In genomic region chr5:136245541-136246451, GRCm38 (mm10) we compare ENCODE assay signal across 8 mouse cellular contexts. TPM values are rescaled to one million over a fixed set of nuclear protein-coding genes. Genes with fewer than 3 reads are reported as not detected.
DNase-seq lines count a peak whose midpoint lies in the region; ATAC-seq and TF ChIP-seq lines count a peak whose summit lies in the region.

No protein-coding gene starts in this region.

- peak overlapping the region; percentile 74 for H3K4me3 ChIP-seq in heart, adult 2 months
- peak overlapping the region; percentile 54 to 75 (median 68) for H3K4me3 ChIP-seq in CH12.LX (replicated peaks in 1 of 3; ENCODE audit: low read depth in 2 of 3, low read length in 2 of 3, poor library complexity in 1 of 3)
- H3K4me3 ChIP-seq in forebrain, postnatal 0 days (ENCODE audit: low read depth, low read length): peak overlapping the region; percentile 90
- H3K4me3 ChIP-seq in liver, postnatal 0 days (ENCODE audit: low read depth, low read length): peak overlapping the region; percentile 71

- no peak for TF ChIP-seq RAD21 in CH12.LX (IDR thresholded peaks at IDR 0.05; ENCODE audit: low read depth, low read length)

- in situ Hi-C loops in CH12.LX (cut with MboI; ENCODE audit: low pct_ligation_motif_present, low pct_unique_long_range_greater_than_20kb, low sequenced_read_pairs): loop anchor here (5.0 kb wide), 1 partner anchor 48 kb away; the partner anchor contains the start of gene Prkrip1

- H3K4me1 ChIP-seq in heart, adult 2 months (ENCODE audit: control insufficient read depth, insufficient read depth, low read length): peaks cover 2% of the 10 kb centered on the region; the same call in 1 of the 2 replicates
- H3K4me1 ChIP-seq in CH12.LX (ENCODE audit: control insufficient read depth in 1 of 2, insufficient read depth in 2 of 2): peaks cover 35 to 81% of the 10 kb centered on the region in 2 experiments
- H3K4me1 ChIP-seq in forebrain, postnatal 0 days (ENCODE audit: insufficient read depth): peaks cover 12% of the 10 kb centered on the region; the same call in 1 of the 2 replicates
- H3K4me1 ChIP-seq in liver, postnatal 0 days (ENCODE audit: insufficient read depth): peaks cover 28% of the 10 kb centered on the region

- peak; percentile 9 for ATAC-seq in forebrain, postnatal 0 days
- no peak for ATAC-seq in liver, postnatal 0 days

- intact Hi-C loops in heart, adult 2 months (cut with DNase I): no loop called here
- intact Hi-C loops in heart, postnatal 36 days (cut with DNase I): no loop called here

- no peak for DNase-seq in heart, adult 2 months
- DNase-seq in heart, postnatal 36 days: no peak
- DNase-seq in CH12.LX (ENCODE audit: extremely low read depth): peak; percentile 58
- no peak for DNase-seq in forebrain, postnatal 0 days
- peak; percentile 22 for DNase-seq in liver, postnatal 0 days
- DNase-seq in right cerebral cortex, adult 18-20 months: no peak
- DNase-seq in layer of hippocampus, adult 9-10 months (ENCODE audit: low spot score): no peak
- no peak for DNase-seq in right cerebral cortex, adult 2 months (ENCODE audit: low spot score in 2 of 2)

- no peaks in the 10 kb centered on the region for H3K9me3 ChIP-seq in CH12.LX (replicated peaks; ENCODE audit: low read length)
- H3K9me3 ChIP-seq in forebrain, postnatal 0 days (ENCODE audit: low read length): no peaks in the 10 kb centered on the region
- H3K9me3 ChIP-seq in liver, postnatal 0 days (ENCODE audit: low read length): no peaks in the 10 kb centered on the region

- H3K79me2 ChIP-seq in heart, adult 2 months (replicated peaks; ENCODE audit: control insufficient read depth, insufficient read depth, low read length): no peaks in the 10 kb centered on the region
- no peaks in the 10 kb centered on the region for H3K79me2 ChIP-seq in CH12.LX (replicated peaks; ENCODE audit: control insufficient read depth, extremely low read depth, insufficient read depth, poor library complexity, severe bottlenecking)

- no peak for TF ChIP-seq CTCF in heart, adult 2 months (IDR thresholded peaks at IDR 0.05)
- TF ChIP-seq CTCF in CH12.LX (conservative IDR thresholded peaks at IDR 0.05 in 1 of 2, IDR thresholded peaks at IDR 0.05 in 1 of 2; ENCODE audit: low read depth in 2 of 2, low read length in 2 of 2): peak in 1 of 2 experiments; percentile 18; a peak in 1 of 4 replicates
- TF ChIP-seq CTCF in forebrain, postnatal 0 days (IDR thresholded peaks at IDR 0.05; ENCODE audit: low read depth): peak; percentile 29; the same call in 1 of the 2 replicates
- no peak for TF ChIP-seq CTCF in liver, postnatal 0 days (IDR thresholded peaks at IDR 0.05; ENCODE audit: low read depth)

- H3K4me2 ChIP-seq in CH12.LX (ENCODE audit: insufficient read depth, low read depth, poor library complexity, severe bottlenecking): peak overlapping the region; percentile 76
- peak overlapping the region; percentile 87 for H3K4me2 ChIP-seq in forebrain, postnatal 0 days (ENCODE audit: low read depth)
- H3K4me2 ChIP-seq in liver, postnatal 0 days (ENCODE audit: low read depth, low read length): peak overlapping the region; percentile 93

- no peak for TF ChIP-seq EP300 in heart, adult 2 months (IDR thresholded peaks at IDR 0.05; ENCODE audit: insufficient read depth, low read depth, low read length)
- no peak for TF ChIP-seq EP300 in CH12.LX (IDR thresholded peaks at IDR 0.05; ENCODE audit: low read length)
- TF ChIP-seq EP300 in liver, postnatal 0 days (IDR thresholded peaks at IDR 0.05; ENCODE audit: low read depth): no peak

- TF ChIP-seq POLR2A in heart, adult 2 months (IDR thresholded peaks at IDR 0.05; ENCODE audit: insufficient read depth, low read depth, low read length): no peak
- no peak for TF ChIP-seq POLR2A in CH12.LX (IDR thresholded peaks at IDR 0.05; ENCODE audit: low read depth, low read length)

- H3K27me3 ChIP-seq in heart, adult 2 months (ENCODE audit: control insufficient read depth, insufficient read depth, low read length): no peaks in the 10 kb centered on the region; the same call in 1 of the 2 replicates
- H3K27me3 ChIP-seq in CH12.LX (replicated peaks): no peaks in the 10 kb centered on the region
- H3K27me3 ChIP-seq in forebrain, postnatal 0 days (ENCODE audit: insufficient read depth, low read length): no peaks in the 10 kb centered on the region
- no peaks in the 10 kb centered on the region for H3K27me3 ChIP-seq in liver, postnatal 0 days (ENCODE audit: insufficient read depth, low read length)

- peak overlapping the region; percentile 72 for H3K27ac ChIP-seq in heart, adult 2 months
- H3K27ac ChIP-seq in CH12.LX (ENCODE audit: insufficient read depth, low read depth): peak overlapping the region; percentile 3; the same call in 1 of the 2 replicates
- peak overlapping the region; percentile 84; the same call in 1 of the 2 replicates for H3K27ac ChIP-seq in forebrain, postnatal 0 days (ENCODE audit: low read depth, low read length)
- H3K27ac ChIP-seq in liver, postnatal 0 days (ENCODE audit: low read depth): peak overlapping the region; percentile 55

- no peaks in the 10 kb centered on the region for H3K36me3 ChIP-seq in heart, adult 2 months (ENCODE audit: control insufficient read depth, insufficient read depth, low read length)
- H3K36me3 ChIP-seq in CH12.LX (replicated peaks in 1 of 2; ENCODE audit: control insufficient read depth in 1 of 2, insufficient read depth in 1 of 2, low read length in 1 of 2): peaks cover 0 to 12% of the 10 kb centered on the region in 2 experiments
- H3K36me3 ChIP-seq in forebrain, postnatal 0 days (ENCODE audit: insufficient read depth): peaks cover 7% of the 10 kb centered on the region; the same call in 1 of the 2 replicates
- no peaks in the 10 kb centered on the region for H3K36me3 ChIP-seq in liver, postnatal 0 days (replicated peaks; ENCODE audit: insufficient read depth, low read length)

- WGBS in heart, adult 2 months: 24% methylated on average over 15 of the region's 15 CpGs
- 14% methylated on average over 15 of the region's 15 CpGs for WGBS in forebrain, postnatal 0 days
- 17% methylated on average over 15 of the region's 15 CpGs for WGBS in liver, postnatal 0 days (ENCODE audit: insufficient replicate concordance)

- no peak overlapping the region; the same call in 1 of the 2 replicates for H3K9ac ChIP-seq in heart, adult 2 months (ENCODE audit: low read depth, low read length)
- H3K9ac ChIP-seq in CH12.LX (ENCODE audit: insufficient read depth, low read depth): no peak overlapping the region; the same call in 1 of the 2 replicates
- peak overlapping the region; percentile 95 for H3K9ac ChIP-seq in forebrain, postnatal 0 days
- no peak overlapping the region for H3K9ac ChIP-seq in liver, postnatal 0 days (replicated peaks)

- dilution Hi-C loops in CH12.LX (cut with MboI; ENCODE audit: extremely low pct_ligation_motif_present, extremely low pct_unique_long_range_greater_than_20kb, low sequenced_read_pairs): no loop called here

TF ChIP-seq in CH12.LX, 34 proteins besides CTCF, POLR2A, EP300 and RAD21:
- TF ChIP-seq BHLHE40 (IDR thresholded peaks at IDR 0.05; ENCODE audit: low read depth, low read length) (peak; percentile 39; the same call in 1 of the 2 replicates), ZMIZ1 (IDR thresholded peaks at IDR 0.05; ENCODE audit: low read depth, low read length) (0 out of 2 replicates have a peak, but pooled peaks have one; percentile 27), GABPA (IDR thresholded peaks at IDR 0.05; ENCODE audit: insufficient replicate concordance, low read depth, low read length) (no peak), CHD1 (IDR thresholded peaks at IDR 0.05; ENCODE audit: low read depth, low read length) (no peak), TCF12 (IDR thresholded peaks at IDR 0.05; ENCODE audit: low read depth, low read length) (peak; percentile 10; the same call in 1 of the 2 replicates)

RNA-seq across cellular contexts. Expression of gene Sh2b2, which starts 0.6 kb away (rescaled TPM):
- under 1 TPM; 0.55 to 0.80 TPM for total RNA-seq in heart, adult 2 months (2021)
- polyA plus RNA-seq in heart, adult 2 months (2012; rRNA removed): 2.2 and 6.7 TPM in 2 replicates
- under 1 TPM; 0.43 to 0.83 TPM for total RNA-seq in heart, postnatal 36 days (2021)
- total RNA-seq in CH12.LX (2012; rRNA removed): 16.2 and 17.9 TPM in 2 replicates
- total RNA-seq in CH12.LX (2014; rRNA removed): 8.1 and 8.5 TPM in 2 replicates
- polyA plus RNA-seq in CH12.LX (2012; ENCODE audit: insufficient read length, low read depth): 26.4 and 27.8 TPM in 2 replicates
- total RNA-seq in forebrain, postnatal 0 days (2014; rRNA removed): 38.4 and 43.8 TPM in 2 replicates
- polyA plus RNA-seq in forebrain, postnatal 0 days (2015; fragmentation: Nextera tagmentation; extraction: Ambion mirVana): 21.0 and 22.7 TPM in 2 replicates
- polyA plus RNA-seq in liver, postnatal 0 days (2015; fragmentation: Nextera tagmentation; extraction: Ambion mirVana): 1.3 and 1.7 TPM in 2 replicates

RNA-seq across cellular contexts. Expression of gene Prkrip1, which starts 47.0 kb away (rescaled TPM):
- 10 to 100 TPM; 16.8 to 19.0 TPM for total RNA-seq in heart, adult 2 months (2021)
- polyA plus RNA-seq in heart, adult 2 months (2012; rRNA removed): 8.2 and 9.2 TPM in 2 replicates
- total RNA-seq in heart, postnatal 36 days (2021): 10 to 100 TPM; 15.2 to 20.5 TPM
- total RNA-seq in CH12.LX (2012; rRNA removed) (45.5 and 59.1 TPM in 2 replicates), CH12.LX (2014; rRNA removed) (43.7 and 47.7 TPM in 2 replicates)
- polyA plus RNA-seq in CH12.LX (2012; ENCODE audit: insufficient read length, low read depth): 94.8 and 117 TPM in 2 replicates
- 16.1 and 19.8 TPM in 2 replicates for total RNA-seq in forebrain, postnatal 0 days (2014; rRNA removed)
- 61.3 and 71.3 TPM in 2 replicates for polyA plus RNA-seq in forebrain, postnatal 0 days (2015; fragmentation: Nextera tagmentation; extraction: Ambion mirVana)
- polyA plus RNA-seq in liver, postnatal 0 days (2015; fragmentation: Nextera tagmentation; extraction: Ambion mirVana): 19.6 and 19.9 TPM in 2 replicates

Comparison
In these comparisons a context has a peak if more than half of its experiments do, and no peak if none do; other contexts are left out.
1. DNase-seq: peak in CH12.LX (single experiment) and liver, postnatal 0 days (single experiment); none in heart, adult 2 months (0 of 2), heart, postnatal 36 days (0 of 2), forebrain, postnatal 0 days (single experiment), right cerebral cortex, adult 18-20 months (single experiment), layer of hippocampus, adult 9-10 months (single experiment) and right cerebral cortex, adult 2 months (0 of 2).
2. H3K27ac ChIP-seq: peak in every context shown above with its lines; median percentile 84 in forebrain, postnatal 0 days; 72 in heart, adult 2 months; 55 in liver, postnatal 0 days; 3 in CH12.LX.
3. RNA of gene Sh2b2, which starts 0.6 kb away (total RNA-seq): 38.4 to 43.8 TPM in forebrain, postnatal 0 days and 8.1 to 17.9 TPM in CH12.LX; 0.43 to 0.83 TPM in heart, postnatal 36 days and 0.55 to 0.80 TPM in heart, adult 2 months; every median in the first group is over 4 times any median in the second.
4. Peak in every context shown above with its lines, with median percentiles within 50 percentile points of each other: H3K4me3 ChIP-seq and H3K4me2 ChIP-seq.